Mouse (Mus musculus): ENCODE results near the gene Slc29a1. TPM values are rescaled to one million over a fixed set of nuclear protein-coding genes. Genes with fewer than 3 reads are reported as not detected.

Gene Slc29a1
- polyA plus RNA-seq, 1 experiment from 2014 or later, result 96.5 TPM

- no peak overlapping the region for H3K27ac ChIP-seq (replicated peaks; ENCODE audit: low read depth, low read length)
- WGBS, result 66% methylated on average over 3 of the region's 3 CpGs
- no peak for ATAC-seq (ENCODE audit: low read depth)
- no peaks in the 10 kb centered on the region for H3K36me3 ChIP-seq (ENCODE audit: control insufficient read depth, insufficient read depth, low read length)
- H3K9ac ChIP-seq (ENCODE audit: low read depth, low read length), result peak overlapping the region; percentile 68
- H3K4me3 ChIP-seq (ENCODE audit: low read depth, low read length), result peak overlapping the region; percentile 48
- H3K4me1 ChIP-seq (ENCODE audit: control insufficient read depth, insufficient read depth, low read length), result peaks cover 9% of the 10 kb centered on the region; the same call in 1 of the 2 replicates
- no peak for DNase-seq (ENCODE audit: low spot score)
- H3K9me3 ChIP-seq (ENCODE audit: control insufficient read depth, low read length), result no peaks in the 10 kb centered on the region
- peaks cover 12% of the 10 kb centered on the region for H3K27me3 ChIP-seq (replicated peaks; ENCODE audit: control insufficient read depth, insufficient read depth, low read length)
- H3K4me2 ChIP-seq (ENCODE audit: low read depth, low read length), result peak overlapping the region; percentile 72
Observed at GRCm38 (mm10) chr17:45556514-45557245, 42.7 kb downstream of the Slc29a1 start.

GRCm38 (mm10) chr17:45556107-45556489 is 43.3 kb downstream of the Slc29a1 start:
- WGBS, result 3% methylated on average over 11 of the region's 14 CpGs
- H3K4me2 ChIP-seq (ENCODE audit: low read depth, low read length), result peak overlapping the region; percentile 72
- H3K4me1 ChIP-seq (ENCODE audit: control insufficient read depth, insufficient read depth, low read length), result peaks cover 9% of the 10 kb centered on the region; the same call in 1 of the 2 replicates
- no peaks in the 10 kb centered on the region for H3K9me3 ChIP-seq (ENCODE audit: control insufficient read depth, low read length)
- DNase-seq (ENCODE audit: low spot score) (no peak), ATAC-seq (ENCODE audit: low read depth) (no peak)
- H3K4me3 ChIP-seq (ENCODE audit: low read depth, low read length), result peak overlapping the region; percentile 48
- H3K27ac ChIP-seq (replicated peaks; ENCODE audit: low read depth, low read length), result no peak overlapping the region
- H3K36me3 ChIP-seq (ENCODE audit: control insufficient read depth, insufficient read depth, low read length), result no peaks in the 10 kb centered on the region
- H3K27me3 ChIP-seq (replicated peaks; ENCODE audit: control insufficient read depth, insufficient read depth, low read length), result peaks cover 12% of the 10 kb centered on the region
- peak overlapping the region; percentile 68 for H3K9ac ChIP-seq (ENCODE audit: low read depth, low read length)

GRCm38 (mm10) chr17:45555452-45556106 is 43.8 kb downstream of the Slc29a1 start, which contains the start of gene Nfkbie:
Gene Nfkbie, plus strand, starts transcription at chr17:45555703.
- DNase-seq (ENCODE audit: low spot score), result peak; percentile 96
- WGBS, result 1% methylated on average over 40 of the region's 45 CpGs
- H3K4me2 ChIP-seq (ENCODE audit: low read depth, low read length), result peak within 1 kb of the TSS; percentile 72
- H3K9me3 ChIP-seq (ENCODE audit: control insufficient read depth, low read length), result no peaks in the 10 kb centered on the region
- H3K4me1 ChIP-seq (ENCODE audit: control insufficient read depth, insufficient read depth, low read length), result peaks cover 9% of the 10 kb centered on the region; the same call in 1 of the 2 replicates
- ATAC-seq (ENCODE audit: low read depth), result peak; percentile 76
- H3K27me3 ChIP-seq (replicated peaks; ENCODE audit: control insufficient read depth, insufficient read depth, low read length), result peaks cover 12% of the 10 kb centered on the region
- H3K27ac ChIP-seq (replicated peaks; ENCODE audit: low read depth, low read length), result no peak within 1 kb of the TSS
- no peaks in the 10 kb centered on the region for H3K36me3 ChIP-seq (ENCODE audit: control insufficient read depth, insufficient read depth, low read length)
- H3K9ac ChIP-seq (ENCODE audit: low read depth, low read length), result peak within 1 kb of the TSS; percentile 68
- H3K4me3 ChIP-seq (ENCODE audit: low read depth, low read length), result peak within 1 kb of the TSS; percentile 48

GRCm38 (mm10) chr17:45554420-45554819 is 45.0 kb downstream of the Slc29a1 start:
- ATAC-seq (ENCODE audit: low read depth), result no peak
- 50% methylated on average over 1 of the region's 1 CpGs for WGBS
- H3K27me3 ChIP-seq (replicated peaks; ENCODE audit: control insufficient read depth, insufficient read depth, low read length), result peaks cover 12% of the 10 kb centered on the region
- no peak overlapping the region for H3K4me3 ChIP-seq (ENCODE audit: low read depth, low read length)
- no peak for DNase-seq (ENCODE audit: low spot score)
- H3K4me1 ChIP-seq (ENCODE audit: control insufficient read depth, insufficient read depth, low read length), result peaks cover 9% of the 10 kb centered on the region; the same call in 1 of the 2 replicates
- no peaks in the 10 kb centered on the region for H3K36me3 ChIP-seq (ENCODE audit: control insufficient read depth, insufficient read depth, low read length)
- no peak overlapping the region for H3K4me2 ChIP-seq (ENCODE audit: low read depth, low read length)
- H3K9ac ChIP-seq (ENCODE audit: low read depth, low read length), result no peak overlapping the region
- no peaks in the 10 kb centered on the region for H3K9me3 ChIP-seq (ENCODE audit: control insufficient read depth, low read length)
- H3K27ac ChIP-seq (replicated peaks; ENCODE audit: low read depth, low read length), result no peak overlapping the region

GRCm38 (mm10) chr17:45553065-45553464 is 46.3 kb downstream of the Slc29a1 start:
- Histone ChIP-seq H3K36me3 (ENCODE audit: control insufficient read depth, insufficient read depth, low read length) (no peaks in the 10 kb centered on the region), H3K4me3 (ENCODE audit: low read depth, low read length) (no peak overlapping the region), H3K27ac (replicated peaks; ENCODE audit: low read depth, low read length) (no peak overlapping the region), H3K9me3 (ENCODE audit: control insufficient read depth, low read length) (no peaks in the 10 kb centered on the region), H3K9ac (ENCODE audit: low read depth, low read length) (no peak overlapping the region), H3K4me1 (ENCODE audit: control insufficient read depth, insufficient read depth, low read length) (peaks cover 9% of the 10 kb centered on the region; the same call in 1 of the 2 replicates), H3K27me3 (replicated peaks; ENCODE audit: control insufficient read depth, insufficient read depth, low read length) (peaks cover 17% of the 10 kb centered on the region), H3K4me2 (ENCODE audit: low read depth, low read length) (no peak overlapping the region)
- ATAC-seq (ENCODE audit: low read depth) (no peak), DNase-seq (ENCODE audit: low spot score) (no peak)
- WGBS, result 84% methylated on average over 2 of the region's 3 CpGs

- H3K27ac ChIP-seq (replicated peaks; ENCODE audit: low read depth, low read length), result no peak overlapping the region
- H3K27me3 ChIP-seq (replicated peaks; ENCODE audit: control insufficient read depth, insufficient read depth, low read length), result peaks cover 26% of the 10 kb centered on the region
- H3K36me3 ChIP-seq (ENCODE audit: control insufficient read depth, insufficient read depth, low read length), result no peaks in the 10 kb centered on the region
- H3K4me2 ChIP-seq (ENCODE audit: low read depth, low read length), result no peak overlapping the region
- DNase-seq (ENCODE audit: low spot score) (peak; percentile 76), ATAC-seq (ENCODE audit: low read depth) (peak; percentile 28; the same call in 1 of the 2 replicates)
- no peak overlapping the region for H3K4me3 ChIP-seq (ENCODE audit: low read depth, low read length)
- H3K9me3 ChIP-seq (ENCODE audit: control insufficient read depth, low read length), result no peaks in the 10 kb centered on the region
- H3K9ac ChIP-seq (ENCODE audit: low read depth, low read length), result no peak overlapping the region
- peaks cover 9% of the 10 kb centered on the region; the same call in 1 of the 2 replicates for H3K4me1 ChIP-seq (ENCODE audit: control insufficient read depth, insufficient read depth, low read length)
- WGBS, result 8% methylated on average over 8 of the region's 8 CpGs
Observed at GRCm38 (mm10) chr17:45551816-45552451, 47.5 kb downstream of the Slc29a1 start.

- H3K27ac ChIP-seq (replicated peaks; ENCODE audit: low read depth, low read length), result no peak overlapping the region
- H3K27me3 ChIP-seq (replicated peaks; ENCODE audit: control insufficient read depth, insufficient read depth, low read length), result peaks cover 26% of the 10 kb centered on the region
- WGBS, result 56% methylated on average over 7 of the region's 7 CpGs
- no peak overlapping the region for H3K4me3 ChIP-seq (ENCODE audit: low read depth, low read length)
- no peak for DNase-seq (ENCODE audit: low spot score)
- peaks cover 4% of the 10 kb centered on the region; the same call in 1 of the 2 replicates for H3K4me1 ChIP-seq (ENCODE audit: control insufficient read depth, insufficient read depth, low read length)
- 0 out of 2 replicates have a peak, but pooled peaks cover 5% of the 10 kb centered on the region for H3K36me3 ChIP-seq (ENCODE audit: control insufficient read depth, insufficient read depth, low read length)
- H3K9me3 ChIP-seq (ENCODE audit: control insufficient read depth, low read length), result no peaks in the 10 kb centered on the region
- ATAC-seq (ENCODE audit: low read depth), result no peak
- H3K9ac ChIP-seq (ENCODE audit: low read depth, low read length), result no peak overlapping the region
- no peak overlapping the region for H3K4me2 ChIP-seq (ENCODE audit: low read depth, low read length)
Observed at GRCm38 (mm10) chr17:45551249-45551796, 48.1 kb downstream of the Slc29a1 start.

- Histone ChIP-seq H3K27me3 (replicated peaks; ENCODE audit: control insufficient read depth, insufficient read depth, low read length) (peaks cover 32% of the 10 kb centered on the region), H3K4me1 (ENCODE audit: control insufficient read depth, insufficient read depth, low read length) (no peaks in the 10 kb centered on the region; the same call in 1 of the 2 replicates), H3K4me3 (ENCODE audit: low read depth, low read length) (peak overlapping the region; percentile 80), H3K9me3 (ENCODE audit: control insufficient read depth, low read length) (no peaks in the 10 kb centered on the region), H3K9ac (ENCODE audit: low read depth, low read length) (no peak overlapping the region), H3K36me3 (ENCODE audit: control insufficient read depth, insufficient read depth, low read length) (peaks cover 8% of the 10 kb centered on the region; the same call in 1 of the 2 replicates), H3K27ac (replicated peaks; ENCODE audit: low read depth, low read length) (no peak overlapping the region), H3K4me2 (ENCODE audit: low read depth, low read length) (peak overlapping the region; percentile 93)
- ATAC-seq (ENCODE audit: low read depth), result no peak
- no peak for DNase-seq (ENCODE audit: low spot score)
- WGBS, result 32% methylated on average over 5 of the region's 5 CpGs
Observed at GRCm38 (mm10) chr17:45550253-45550652, 49.2 kb downstream of the Slc29a1 start.

Measured in embryonic facial prominence, embryonic 14.5 days (tissue).